Comparison of ENCODE assay signal across 11 mouse cellular contexts in the genomic region with DNA sequence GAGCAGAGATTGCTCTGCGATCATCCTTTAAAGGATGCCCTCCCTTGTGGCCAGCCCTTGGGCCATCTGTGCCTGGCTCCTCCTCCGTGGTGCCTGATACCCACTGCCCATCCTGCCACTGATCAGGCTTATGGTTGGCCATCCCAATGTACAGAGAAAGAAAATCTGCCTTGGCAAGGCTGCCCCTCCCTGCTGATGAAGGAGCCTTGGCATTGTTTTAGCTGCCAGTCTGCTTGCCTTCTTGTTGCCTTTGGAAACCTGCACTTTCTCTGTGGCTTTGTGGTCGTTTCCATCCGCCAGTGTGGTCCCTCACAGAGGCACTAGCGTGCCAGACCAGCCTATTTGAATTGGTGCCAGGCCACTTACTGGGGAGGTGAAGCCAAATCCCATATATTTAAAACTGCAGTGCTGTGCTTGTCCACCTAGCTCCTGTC.
DNase-seq lines count a peak whose midpoint lies in the region; ATAC-seq and TF ChIP-seq lines count a peak whose summit lies in the region.
"Had no signal": no experiment of that assay in that cellular context is flagged by ENCODE, and none has a peak within 500 bp of the region (broad histone marks: within the 10 kb centered on the region; RNA-seq: fewer than 3 reads in every experiment).

No protein-coding gene starts in this region.

- no peak for TF ChIP-seq CTCF in lung, embryonic 14.5 days (IDR thresholded peaks at IDR 0.05; ENCODE audit: low read depth)

- H3K4me1 ChIP-seq in lung, embryonic 14.5 days (ENCODE audit: insufficient read depth), result no peaks in the 10 kb centered on the region; the same call in 1 of the 2 replicates
- H3K4me1 ChIP-seq in embryonic facial prominence, embryonic 15.5 days, result peaks cover 27% of the 10 kb centered on the region
- peaks cover 4% of the 10 kb centered on the region; the same call in 1 of the 2 replicates for H3K4me1 ChIP-seq in midbrain, embryonic 16.5 days (ENCODE audit: control insufficient read depth, insufficient read depth, low read length)

- no peaks in the 10 kb centered on the region for H3K9me3 ChIP-seq in lung, embryonic 14.5 days (ENCODE audit: low read depth, low read length)
- H3K9me3 ChIP-seq in embryonic facial prominence, embryonic 15.5 days (replicated peaks), result no peaks in the 10 kb centered on the region
- H3K9me3 ChIP-seq in midbrain, embryonic 16.5 days (replicated peaks; ENCODE audit: control insufficient read depth, low read length, poor library complexity, severe bottlenecking), result no peaks in the 10 kb centered on the region
- H3K9me3 ChIP-seq: midbrain, embryonic 12.5 days had no signal

- no peaks in the 10 kb centered on the region for H3K27me3 ChIP-seq in lung, embryonic 14.5 days (ENCODE audit: insufficient read depth, low read length)
- no peaks in the 10 kb centered on the region for H3K27me3 ChIP-seq in embryonic facial prominence, embryonic 15.5 days
- H3K27me3 ChIP-seq in midbrain, embryonic 16.5 days (ENCODE audit: control insufficient read depth, insufficient read depth, low read depth, low read length), result no peaks in the 10 kb centered on the region
- H3K27me3 ChIP-seq: midbrain, embryonic 12.5 days had no signal

- no peaks in the 10 kb centered on the region for H3K36me3 ChIP-seq in lung, embryonic 14.5 days (ENCODE audit: insufficient read depth)
- no peaks in the 10 kb centered on the region for H3K36me3 ChIP-seq in embryonic facial prominence, embryonic 15.5 days
- no peaks in the 10 kb centered on the region for H3K36me3 ChIP-seq in midbrain, embryonic 16.5 days (ENCODE audit: control insufficient read depth, insufficient read depth, low read length)
- H3K36me3 ChIP-seq: midbrain, embryonic 12.5 days had no signal

- no peak overlapping the region for H3K4me3 ChIP-seq in lung, embryonic 14.5 days (ENCODE audit: low read depth, low read length)
- no peak overlapping the region for H3K4me3 ChIP-seq in embryonic facial prominence, embryonic 15.5 days (replicated peaks)
- no peak overlapping the region for H3K4me3 ChIP-seq in midbrain, embryonic 16.5 days (ENCODE audit: low read depth, low read length)
- H3K4me3 ChIP-seq: midbrain, embryonic 12.5 days had no signal

- no peak for ATAC-seq in lung, embryonic 14.5 days (ENCODE audit: insufficient read depth)
- peak; percentile 74 for ATAC-seq in embryonic facial prominence, embryonic 15.5 days (ENCODE audit: insufficient number of reproducible peaks, low FRiP score, low TSS enrichment, low read depth)
- ATAC-seq in midbrain, embryonic 16.5 days, result peak; percentile 83
- no peak for ATAC-seq in erythroid progenitor cell, adult 5-6 weeks (replicated peaks; ENCODE audit: low FRiP score, poor library complexity, severe bottlenecking)
- no peak for ATAC-seq in CD4-positive, CD25-positive, alpha-beta regulatory T cell, adult 4 months
- ATAC-seq: intestine, postnatal 0 days had no signal

- H3K9ac ChIP-seq in lung, embryonic 14.5 days, result no peak overlapping the region
- no peak overlapping the region for H3K9ac ChIP-seq in embryonic facial prominence, embryonic 15.5 days
- no peak overlapping the region for H3K9ac ChIP-seq in midbrain, embryonic 16.5 days (ENCODE audit: low read depth, low read length)
- H3K9ac ChIP-seq: midbrain, embryonic 12.5 days had no signal

- peak; percentile 35 for DNase-seq in lung, embryonic 14.5 days
- no peak for DNase-seq in lung, postnatal 25 days (ENCODE audit: low spot score)
- peak; percentile 52 to 65 for DNase-seq in cerebellum, adult 18-20 months
- no peak for DNase-seq in kidney, postnatal 36 days
- DNase-seq: thymus, postnatal 36 days had no signal

- H3K27ac ChIP-seq in lung, embryonic 14.5 days (ENCODE audit: low read depth), result no peak overlapping the region
- H3K27ac ChIP-seq in embryonic facial prominence, embryonic 15.5 days (replicated peaks), result peak overlapping the region; percentile 78
- no peak overlapping the region for H3K27ac ChIP-seq in midbrain, embryonic 16.5 days (ENCODE audit: low read length)
- H3K27ac ChIP-seq: midbrain, embryonic 12.5 days had no signal

- H3K4me2 ChIP-seq in lung, embryonic 14.5 days, result no peak overlapping the region
- H3K4me2 ChIP-seq in embryonic facial prominence, embryonic 15.5 days (replicated peaks), result no peak overlapping the region
- no peak overlapping the region for H3K4me2 ChIP-seq in midbrain, embryonic 16.5 days (ENCODE audit: low read length)
- H3K4me2 ChIP-seq: midbrain, embryonic 12.5 days had no signal

- 56% methylated on average over 5 of the region's 5 CpGs for WGBS in lung, embryonic 14.5 days
- 33% methylated on average over 5 of the region's 5 CpGs for WGBS in embryonic facial prominence, embryonic 15.5 days
- WGBS in midbrain, embryonic 16.5 days, result 50% methylated on average over 5 of the region's 5 CpGs

Comparison
In these comparisons a context has a peak if more than half of its experiments do, and no peak if none do; other contexts are left out.
1. DNase-seq: peak in lung, embryonic 14.5 days (single experiment) and cerebellum, adult 18-20 months (2 of 2); none in lung, postnatal 25 days (single experiment) and kidney, postnatal 36 days (0 of 2).
2. ATAC-seq: peak in embryonic facial prominence, embryonic 15.5 days (single experiment) and midbrain, embryonic 16.5 days (single experiment); none in lung, embryonic 14.5 days (single experiment), erythroid progenitor cell, adult 5-6 weeks (single experiment) and CD4-positive, CD25-positive, alpha-beta regulatory T cell, adult 4 months (single experiment).